Mouse (Mus musculus): Measurements from ENCODE around the gene Klhl6. TPM values are rescaled to one million over a fixed set of nuclear protein-coding genes. Genes with fewer than 3 reads are reported as not detected.

Klhl6 gene
- polyA plus RNA-seq, 1 experiment from 2014 or later = 20.7 TPM

- no peaks in the 10 kb centered on the region for H3K4me1 ChIP-seq (ENCODE audit: insufficient read depth, low read length)
- WGBS = 93% methylated on average over 3 of the region's 3 CpGs
- no peaks in the 10 kb centered on the region for H3K36me3 ChIP-seq (ENCODE audit: insufficient read depth, low read length)
- no peak overlapping the region for H3K9ac ChIP-seq (replicated peaks; ENCODE audit: low read length)
- no peak overlapping the region for H3K4me3 ChIP-seq (ENCODE audit: low read length)
- H3K27me3 ChIP-seq (ENCODE audit: insufficient read depth, low read length) = no peaks in the 10 kb centered on the region
- no peak for ATAC-seq (ENCODE audit: low FRiP score, low TSS enrichment)
- H3K27ac ChIP-seq (ENCODE audit: low read length) = no peak overlapping the region
- no peak overlapping the region for H3K4me2 ChIP-seq (replicated peaks; ENCODE audit: low read depth, low read length)
- no peaks in the 10 kb centered on the region for H3K9me3 ChIP-seq (ENCODE audit: low read length)
Measured at GRCm38 (mm10) chr16:19993278-19993677, 10.4 kb upstream of the Klhl6 start.

- H3K27ac ChIP-seq (ENCODE audit: low read length) = no peak overlapping the region
- H3K4me1 ChIP-seq (ENCODE audit: insufficient read depth, low read length) = no peaks in the 10 kb centered on the region
- no peaks in the 10 kb centered on the region for H3K9me3 ChIP-seq (ENCODE audit: low read length)
- H3K36me3 ChIP-seq (ENCODE audit: insufficient read depth, low read length) = no peaks in the 10 kb centered on the region
- no peak overlapping the region for H3K4me3 ChIP-seq (ENCODE audit: low read length)
- H3K9ac ChIP-seq (replicated peaks; ENCODE audit: low read length) = no peak overlapping the region
- no peak overlapping the region for H3K4me2 ChIP-seq (replicated peaks; ENCODE audit: low read depth, low read length)
- no peaks in the 10 kb centered on the region for H3K27me3 ChIP-seq (ENCODE audit: insufficient read depth, low read length)
- ATAC-seq (ENCODE audit: low FRiP score, low TSS enrichment) = no peak
Measured at GRCm38 (mm10) chr16:19990536-19990935, 7.7 kb upstream of the Klhl6 start.

GRCm38 (mm10) chr16:19987589-19987988 is 4.8 kb upstream of the Klhl6 start:
- Histone ChIP-seq H3K9me3 (ENCODE audit: low read length) (no peaks in the 10 kb centered on the region), H3K4me1 (ENCODE audit: insufficient read depth, low read length) (0 out of 2 replicates have a peak, but pooled peaks cover 4% of the 10 kb centered on the region), H3K9ac (replicated peaks; ENCODE audit: low read length) (no peak overlapping the region), H3K27me3 (ENCODE audit: insufficient read depth, low read length) (no peaks in the 10 kb centered on the region), H3K4me2 (replicated peaks; ENCODE audit: low read depth, low read length) (no peak overlapping the region), H3K27ac (ENCODE audit: low read length) (no peak overlapping the region), H3K36me3 (ENCODE audit: insufficient read depth, low read length) (no peaks in the 10 kb centered on the region), H3K4me3 (ENCODE audit: low read length) (no peak overlapping the region)
- ATAC-seq (ENCODE audit: low FRiP score, low TSS enrichment) = no peak
- 78% methylated on average over 2 of the region's 2 CpGs for WGBS

- Histone ChIP-seq H3K4me3 (ENCODE audit: low read length) (no peak overlapping the region), H3K9me3 (ENCODE audit: low read length) (no peaks in the 10 kb centered on the region), H3K4me2 (replicated peaks; ENCODE audit: low read depth, low read length) (no peak overlapping the region), H3K36me3 (ENCODE audit: insufficient read depth, low read length) (no peaks in the 10 kb centered on the region), H3K4me1 (ENCODE audit: insufficient read depth, low read length) (0 out of 2 replicates have a peak, but pooled peaks cover 4% of the 10 kb centered on the region), H3K9ac (replicated peaks; ENCODE audit: low read length) (no peak overlapping the region), H3K27ac (ENCODE audit: low read length) (no peak overlapping the region), H3K27me3 (ENCODE audit: insufficient read depth, low read length) (no peaks in the 10 kb centered on the region)
- 88% methylated on average over 2 of the region's 2 CpGs for WGBS
- no peak for ATAC-seq (ENCODE audit: low FRiP score, low TSS enrichment)
Measured at GRCm38 (mm10) chr16:19984884-19985643, 2.2 kb upstream of the Klhl6 start.

GRCm38 (mm10) chr16:19983559-19983958 is 722 bp upstream of the Klhl6 start:
- H3K27ac ChIP-seq (ENCODE audit: low read length) = no peak overlapping the region
- no peak overlapping the region for H3K4me3 ChIP-seq (ENCODE audit: low read length)
- no peaks in the 10 kb centered on the region for H3K36me3 ChIP-seq (ENCODE audit: insufficient read depth, low read length)
- WGBS = 74% methylated on average over 4 of the region's 4 CpGs
- no peaks in the 10 kb centered on the region for H3K9me3 ChIP-seq (ENCODE audit: low read length)
- H3K4me2 ChIP-seq (replicated peaks; ENCODE audit: low read depth, low read length) = no peak overlapping the region
- no peak overlapping the region for H3K9ac ChIP-seq (replicated peaks; ENCODE audit: low read length)
- H3K27me3 ChIP-seq (ENCODE audit: insufficient read depth, low read length) = no peaks in the 10 kb centered on the region
- H3K4me1 ChIP-seq (ENCODE audit: insufficient read depth, low read length) = 0 out of 2 replicates have a peak, but pooled peaks cover 6% of the 10 kb centered on the region
- ATAC-seq (ENCODE audit: low FRiP score, low TSS enrichment) = no peak

GRCm38 (mm10) chr16:19981684-19982083 is 1.2 kb downstream of the Klhl6 start:
- no peaks in the 10 kb centered on the region for H3K9me3 ChIP-seq (ENCODE audit: low read length)
- H3K4me2 ChIP-seq (replicated peaks; ENCODE audit: low read depth, low read length) = peak overlapping the region; percentile 1
- no peaks in the 10 kb centered on the region for H3K27me3 ChIP-seq (ENCODE audit: insufficient read depth, low read length)
- no peak for ATAC-seq (ENCODE audit: low FRiP score, low TSS enrichment)
- 0 out of 2 replicates have a peak, but pooled peaks cover 9% of the 10 kb centered on the region for H3K4me1 ChIP-seq (ENCODE audit: insufficient read depth, low read length)
- H3K9ac ChIP-seq (replicated peaks; ENCODE audit: low read length) = no peak overlapping the region
- H3K4me3 ChIP-seq (ENCODE audit: low read length) = peak overlapping the region; percentile 33
- no peaks in the 10 kb centered on the region for H3K36me3 ChIP-seq (ENCODE audit: insufficient read depth, low read length)
- WGBS = 70% methylated on average over 2 of the region's 2 CpGs
- H3K27ac ChIP-seq (ENCODE audit: low read length) = no peak overlapping the region

GRCm38 (mm10) chr16:19981006-19981405 is 1.8 kb downstream of the Klhl6 start:
- Histone ChIP-seq H3K4me1 (ENCODE audit: insufficient read depth, low read length) (0 out of 2 replicates have a peak, but pooled peaks cover 9% of the 10 kb centered on the region), H3K9me3 (ENCODE audit: low read length) (no peaks in the 10 kb centered on the region), H3K4me3 (ENCODE audit: low read length) (peak overlapping the region; percentile 24), H3K27me3 (ENCODE audit: insufficient read depth, low read length) (no peaks in the 10 kb centered on the region), H3K27ac (ENCODE audit: low read length) (no peak overlapping the region), H3K4me2 (replicated peaks; ENCODE audit: low read depth, low read length) (peak overlapping the region; percentile 37), H3K36me3 (ENCODE audit: insufficient read depth, low read length) (no peaks in the 10 kb centered on the region), H3K9ac (replicated peaks; ENCODE audit: low read length) (no peak overlapping the region)
- ATAC-seq (ENCODE audit: low FRiP score, low TSS enrichment) = no peak
- WGBS = 82% methylated on average over 3 of the region's 3 CpGs

GRCm38 (mm10) chr16:19979755-19980154 is 3.1 kb downstream of the Klhl6 start:
- Histone ChIP-seq H3K4me1 (ENCODE audit: insufficient read depth, low read length) (0 out of 2 replicates have a peak, but pooled peaks cover 9% of the 10 kb centered on the region), H3K9me3 (ENCODE audit: low read length) (no peaks in the 10 kb centered on the region), H3K36me3 (ENCODE audit: insufficient read depth, low read length) (no peaks in the 10 kb centered on the region), H3K27ac (ENCODE audit: low read length) (peak overlapping the region; percentile 3; the same call in 1 of the 2 replicates), H3K4me2 (replicated peaks; ENCODE audit: low read depth, low read length) (0 out of 2 replicates have a peak overlapping the region, but pooled peaks have one; percentile 37), H3K27me3 (ENCODE audit: insufficient read depth, low read length) (no peaks in the 10 kb centered on the region), H3K4me3 (ENCODE audit: low read length) (no peak overlapping the region), H3K9ac (replicated peaks; ENCODE audit: low read length) (no peak overlapping the region)
- no peak for ATAC-seq (ENCODE audit: low FRiP score, low TSS enrichment)
- 75% methylated on average over 2 of the region's 2 CpGs for WGBS

- Histone ChIP-seq H3K4me1 (ENCODE audit: insufficient read depth, low read length) (0 out of 2 replicates have a peak, but pooled peaks cover 6% of the 10 kb centered on the region), H3K27ac (ENCODE audit: low read length) (no peak overlapping the region), H3K36me3 (ENCODE audit: insufficient read depth, low read length) (no peaks in the 10 kb centered on the region), H3K9me3 (ENCODE audit: low read length) (no peaks in the 10 kb centered on the region), H3K4me2 (replicated peaks; ENCODE audit: low read depth, low read length) (no peak overlapping the region), H3K9ac (replicated peaks; ENCODE audit: low read length) (no peak overlapping the region), H3K4me3 (ENCODE audit: low read length) (no peak overlapping the region), H3K27me3 (ENCODE audit: insufficient read depth, low read length) (no peaks in the 10 kb centered on the region)
- 65% methylated on average over 5 of the region's 5 CpGs for WGBS
- ATAC-seq (ENCODE audit: low FRiP score, low TSS enrichment) = no peak
Measured at GRCm38 (mm10) chr16:19977282-19977681, 5.6 kb downstream of the Klhl6 start.

- Histone ChIP-seq H3K4me3 (ENCODE audit: low read length) (no peak overlapping the region), H3K9me3 (ENCODE audit: low read length) (no peaks in the 10 kb centered on the region), H3K36me3 (ENCODE audit: insufficient read depth, low read length) (no peaks in the 10 kb centered on the region), H3K9ac (replicated peaks; ENCODE audit: low read length) (no peak overlapping the region), H3K4me1 (ENCODE audit: insufficient read depth, low read length) (0 out of 2 replicates have a peak, but pooled peaks cover 6% of the 10 kb centered on the region), H3K4me2 (replicated peaks; ENCODE audit: low read depth, low read length) (no peak overlapping the region), H3K27ac (ENCODE audit: low read length) (no peak overlapping the region), H3K27me3 (ENCODE audit: insufficient read depth, low read length) (no peaks in the 10 kb centered on the region)
- WGBS = 72% methylated on average over 4 of the region's 4 CpGs
- ATAC-seq (ENCODE audit: low FRiP score, low TSS enrichment) = no peak
Measured at GRCm38 (mm10) chr16:19976825-19977224, 6.0 kb downstream of the Klhl6 start.

Data from kidney, embryonic 16.5 days (tissue).